Mouse (Mus musculus) kidney, adult 2 months (tissue): ENCODE data around the gene Ints6.

Source experiments
- CTCF ChIP-seq: fragments of 200-500 bp; conservative IDR thresholded peaks from 2 replicates; pipeline ENCODE4 v1.5.1; 2011; ENCODE audit warnings: low read depth, mild to moderate bottlenecking, control low read depth, low read length, moderate library complexity, mixed read lengths; ENCODE audit not compliant: insufficient read depth, insufficient read length
- POLR2A ChIP-seq: fragments of 200-500 bp; IDR thresholded peaks from one replicate; pipeline ENCODE4 v1.6.1; 2011; ENCODE audit warnings: low read depth, low read length, control low read depth

DNA sequence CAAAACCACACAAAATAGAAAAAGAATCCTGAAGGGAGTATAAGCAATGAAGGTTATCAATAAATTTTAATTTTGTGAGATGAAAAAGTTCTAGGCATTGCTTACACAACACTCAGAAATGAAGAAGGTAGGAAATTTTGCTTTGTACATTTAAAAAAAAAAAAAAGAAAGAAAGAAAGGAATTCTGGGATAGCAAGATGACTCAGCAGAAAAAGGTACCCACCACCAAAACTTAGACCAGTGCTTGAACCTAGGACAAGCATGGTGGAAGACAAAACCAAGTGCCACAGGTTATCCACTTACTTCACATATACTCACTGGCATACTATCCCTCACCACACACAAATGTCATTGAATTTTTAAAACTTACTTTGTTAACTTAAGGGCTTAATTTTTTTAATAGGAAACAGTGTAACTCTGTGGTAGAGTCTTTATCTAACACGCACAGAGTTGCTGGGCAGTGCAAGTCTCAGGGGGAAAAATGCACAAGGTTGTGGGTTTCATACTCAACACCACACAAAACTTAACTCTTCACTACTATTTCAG lies 5.8 kb downstream of the Ints6 start:
- TF ChIP-seq POLR2A (no peak), CTCF (no peak)
